1 mouse cellular context compared by ENCODE assay signal in genomic region chr3:88339006-88339405, GRCm38 (mm10).
TF ChIP-seq lines count a peak whose summit lies in the region.

No protein-coding gene starts in this region.

TF ChIP-seq in MEL, 35 proteins besides CTCF, POLR2A, EP300 and RAD21:
- TF ChIP-seq MAFK (IDR thresholded peaks at IDR 0.05; ENCODE audit: borderline replicate concordance, low read depth, low read length) (no peak), CHD1 (IDR thresholded peaks at IDR 0.05; ENCODE audit: low read depth, low read length) (no peak), KAT2A (conservative IDR thresholded peaks at IDR 0.05; ENCODE audit: low read depth, low read length) (no peak), ZKSCAN1 (IDR thresholded peaks at IDR 0.05; ENCODE audit: low read depth, low read length) (no peak), UBTF (IDR thresholded peaks at IDR 0.05; ENCODE audit: borderline replicate concordance, insufficient read depth, low read depth, low read length) (no peak), HCFC1 (IDR thresholded peaks at IDR 0.05; ENCODE audit: low read depth, low read length) (no peak)
